Mouse (Mus musculus) megakaryocyte, embryonic 14.5 days (primary cell): ENCODE measurements around the gene Shb.

Experiments
- FLI1 ChIP-seq: IDR thresholded peaks from 2 replicates; pipeline ENCODE4 v1.6.1; 2012; ENCODE audit warnings: low read length, inconsistent platforms, mixed read lengths
- GATA1 ChIP-seq: IDR thresholded peaks from 3 replicates; pipeline ENCODE4 v1.6.1; 2012; ENCODE audit warnings: mixed read lengths, low read length, inconsistent platforms, borderline replicate concordance

DNA sequence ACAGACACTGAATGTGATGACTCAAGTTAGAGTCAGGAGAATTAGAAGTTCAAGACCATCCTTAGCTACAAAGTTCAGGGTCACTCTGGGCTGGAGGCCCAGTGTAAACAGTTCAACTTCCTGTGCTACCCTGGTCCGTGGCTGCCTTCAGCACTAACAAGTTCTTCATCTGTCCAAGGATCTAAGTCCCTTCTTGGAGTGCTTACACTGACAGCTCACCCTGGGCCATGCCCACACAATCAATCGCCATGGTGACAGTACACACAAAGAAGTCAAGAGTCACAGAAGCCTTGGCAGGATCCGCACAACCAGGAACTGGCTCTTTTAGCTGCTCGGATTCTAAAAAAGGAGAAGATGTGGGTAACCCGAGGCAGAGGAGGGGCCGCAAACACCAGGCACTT, 44.6 kb downstream of the Shb start:
- TF ChIP-seq GATA1 (no peak), FLI1 (no peak)
